Mouse (Mus musculus) myocyte (in vitro differentiated cells): Measurements from ENCODE around the gene Tspyl4. TPM values are rescaled to one million over a fixed set of nuclear protein-coding genes. Genes with fewer than 3 reads are reported as not detected.

Experiments
- H3K27me3 ChIP-seq: one replicate; pipeline ENCODE4 v1.6.1; 2011; ENCODE audit not compliant: control insufficient read depth, insufficient read depth, insufficient read length
- H3K36me3 ChIP-seq: one replicate; pipeline ENCODE4 v1.6.1; 2011; ENCODE audit not compliant: control insufficient read depth, insufficient read depth
- H3K4me2 ChIP-seq: one replicate; pipeline ENCODE4 v1.6.1; 2011; ENCODE audit warnings: low read depth, control low read depth
- H3K4me3 ChIP-seq: one replicate; pipeline ENCODE4 v1.5.1; 2011; ENCODE audit warnings: mild to moderate bottlenecking, control low read depth, moderate library complexity
- H3K79me2 ChIP-seq: one replicate; pipeline ENCODE4 v1.6.1; 2011; ENCODE audit not compliant: control insufficient read depth, insufficient read depth
- H3ac ChIP-seq: one replicate; pipeline ENCODE4 v1.6.1; 2011; ENCODE audit not compliant: control insufficient read depth, insufficient read length
- CEBPB ChIP-seq: IDR thresholded peaks from 2 replicates; pipeline ENCODE4 v1.6.1; 2011; ENCODE audit warnings: mild to moderate bottlenecking, moderate library complexity; ENCODE audit not compliant: poor library complexity, insufficient read depth, severe bottlenecking
- E2F4 ChIP-seq: IDR thresholded peaks from one replicate; pipeline ENCODE4 v1.6.1; 2011; ENCODE audit warnings: mild to moderate bottlenecking, control low read depth, moderate library complexity; ENCODE audit not compliant: insufficient read depth
- MAX ChIP-seq: IDR thresholded peaks from one replicate; pipeline ENCODE4 v1.6.1; 2011; ENCODE audit warnings: low read depth, mild to moderate bottlenecking, control low read depth
- MYOD1 ChIP-seq, 3 experiments: IDR thresholded peaks; one replicate each; pipeline ENCODE4 v1.6.1; 2011; ENCODE audit warnings: control low read depth in 2 of 3, low read depth in 2 of 3, mild to moderate bottlenecking in 2 of 3, moderate library complexity in 1 of 3; ENCODE audit not compliant: insufficient read length in 2 of 3, control insufficient read depth in 1 of 3
- MYOG ChIP-seq, 3 experiments: IDR thresholded peaks; one replicate each; pipeline ENCODE4 v1.6.1; 2011; ENCODE audit warnings: control low read depth in 2 of 3, low read depth in 2 of 3, mild to moderate bottlenecking in 2 of 3; ENCODE audit not compliant: insufficient read length in 2 of 3, control insufficient read depth in 1 of 3, insufficient read depth in 1 of 3
- POLR2A ChIP-seq: IDR thresholded peaks from one replicate; pipeline ENCODE4 v1.6.1; 2011; ENCODE audit warnings: low read depth, mild to moderate bottlenecking, control low read depth, moderate library complexity; ENCODE audit not compliant: insufficient read length
- POLR2AphosphoS2 ChIP-seq: IDR thresholded peaks from one replicate; pipeline ENCODE4 v1.6.1; 2011; ENCODE audit warnings: low read depth, control low read depth; ENCODE audit not compliant: insufficient read length
- REST ChIP-seq: IDR thresholded peaks from one replicate; pipeline ENCODE4 v1.6.1; 2011; ENCODE audit warnings: mild to moderate bottlenecking, control low read depth, moderate library complexity; ENCODE audit not compliant: insufficient read depth, insufficient read length
- SRF ChIP-seq: IDR thresholded peaks from one replicate; pipeline ENCODE4 v1.6.1; 2011; ENCODE audit warnings: low read depth; ENCODE audit not compliant: control insufficient read depth, insufficient read length
- TCF12 ChIP-seq: IDR thresholded peaks from one replicate; pipeline ENCODE4 v1.6.1; 2011; ENCODE audit warnings: mild to moderate bottlenecking, control low read depth; ENCODE audit not compliant: poor library complexity, insufficient read depth, severe bottlenecking
- TCF3 ChIP-seq: IDR thresholded peaks from one replicate; pipeline ENCODE4 v1.6.1; 2011; ENCODE audit warnings: low read depth, control low read depth; ENCODE audit not compliant: insufficient read length
- USF1 ChIP-seq: IDR thresholded peaks from one replicate; pipeline ENCODE4 v1.6.1; 2011; ENCODE audit warnings: low read depth, mild to moderate bottlenecking, control low read depth, moderate library complexity
- polyA plus RNA-seq: library from polyadenylated mRNA; unstranded; fragments of >200 nt; fragmentation: generic; extraction: Trizol; gene quantifications from one replicate; pipeline ENCODE4 v1.2.1, GENCODE M21; 2012; ENCODE audit warnings: missing spikeins

Gene Tspyl4
- polyA plus RNA-seq, 1 experiment: 6.0 TPM

GRCm38 (mm10) chr10:34309915-34310685, 12.9 kb downstream of the Tspyl4 start:
- Histone ChIP-seq H3K79me2 (no peaks in the 10 kb centered on the region), H3K27me3 (no peaks in the 10 kb centered on the region), H3K4me2 (no peak overlapping the region), H3K4me3 (no peak overlapping the region), H3K36me3 (peaks cover 13% of the 10 kb centered on the region), H3ac (no peak overlapping the region)
- TF ChIP-seq SRF (no peak), TCF3 (no peak), REST (no peak), TCF12 (no peak), USF1 (no peak)

GRCm38 (mm10) chr10:34312536-34312935, 15.3 kb downstream of the Tspyl4 start:
- Histone ChIP-seq H3K4me2 (no peak overlapping the region), H3K4me3 (no peak overlapping the region), H3K36me3 (peaks cover 13% of the 10 kb centered on the region), H3K27me3 (no peaks in the 10 kb centered on the region), H3K79me2 (no peaks in the 10 kb centered on the region), H3ac (no peak overlapping the region)
- TF ChIP-seq CEBPB (no peak), POLR2AphosphoS2 (no peak), TCF12 (no peak), USF1 (no peak), MYOG (IDR thresholded peaks at IDR 0.05; ENCODE audit: control insufficient read depth in 1 of 3, insufficient read depth in 1 of 3, insufficient read length in 2 of 3, low read depth in 2 of 3) (no peak), E2F4 (no peak), SRF (no peak), POLR2A (no peak), MAX (no peak), MYOD1 (IDR thresholded peaks at IDR 0.05; ENCODE audit: control insufficient read depth in 1 of 3, insufficient read length in 2 of 3, low read depth in 2 of 3) (no peak), REST (no peak), TCF3 (no peak)

DNA sequence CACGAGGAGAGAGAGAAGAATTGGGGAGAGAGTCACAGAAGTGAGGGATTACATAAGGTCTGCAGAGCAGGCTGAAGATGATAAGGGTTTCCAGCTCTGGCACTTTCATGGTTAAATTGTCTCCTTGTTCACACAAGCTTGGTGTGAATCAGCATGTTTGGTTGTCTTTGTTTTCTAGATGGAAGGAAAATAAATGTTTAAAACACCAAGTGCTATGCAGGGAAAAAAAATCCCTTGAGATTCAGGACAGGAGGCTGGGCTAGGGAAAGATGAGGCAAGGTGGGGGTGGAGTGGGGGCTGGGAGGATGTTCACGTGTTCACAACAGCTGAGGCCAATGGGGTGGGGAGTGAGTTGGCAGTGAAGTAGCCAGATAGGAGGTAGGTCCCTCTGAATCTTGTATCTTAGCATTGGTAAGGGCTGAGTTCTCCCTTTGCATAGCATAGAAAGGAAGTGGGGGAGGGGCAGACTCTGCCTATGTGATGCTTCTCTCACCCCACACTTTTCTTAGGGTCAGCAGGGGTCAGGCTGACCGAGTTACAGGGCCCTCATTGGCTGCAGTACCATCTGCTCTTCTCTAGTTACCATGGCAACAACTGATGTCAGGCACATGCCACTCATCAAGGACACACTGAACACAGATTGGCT, 19.5 kb downstream of the Tspyl4 start:
- no peak overlapping the region for H3K4me2 ChIP-seq
- H3K4me3 ChIP-seq: no peak overlapping the region
- peaks cover 10% of the 10 kb centered on the region for H3K36me3 ChIP-seq
- TF ChIP-seq TCF3 (no peak), POLR2AphosphoS2 (no peak), CEBPB (no peak), USF1 (no peak), TCF12 (no peak), MYOD1 (IDR thresholded peaks at IDR 0.05; ENCODE audit: control insufficient read depth in 1 of 3, insufficient read length in 2 of 3, low read depth in 2 of 3) (no peak), MYOG (IDR thresholded peaks at IDR 0.05; ENCODE audit: control insufficient read depth in 1 of 3, insufficient read depth in 1 of 3, insufficient read length in 2 of 3, low read depth in 2 of 3) (no peak), REST (no peak), SRF (no peak)
- no peaks in the 10 kb centered on the region for H3K79me2 ChIP-seq
- H3ac ChIP-seq: no peak overlapping the region
- no peaks in the 10 kb centered on the region for H3K27me3 ChIP-seq

- Histone ChIP-seq H3K4me3 (no peak overlapping the region), H3K27me3 (no peaks in the 10 kb centered on the region), H3K36me3 (peaks cover 7% of the 10 kb centered on the region), H3ac (no peak overlapping the region), H3K79me2 (no peaks in the 10 kb centered on the region), H3K4me2 (no peak overlapping the region)
- no peak for TF ChIP-seq CEBPB
- no peak for TF ChIP-seq REST
- TF ChIP-seq MYOG (IDR thresholded peaks at IDR 0.05; ENCODE audit: control insufficient read depth in 1 of 3, insufficient read depth in 1 of 3, insufficient read length in 2 of 3, low read depth in 2 of 3): no peak
- no peak for TF ChIP-seq MAX
- TF ChIP-seq MYOD1 (IDR thresholded peaks at IDR 0.05; ENCODE audit: control insufficient read depth in 1 of 3, insufficient read length in 2 of 3, low read depth in 2 of 3): no peak
Observed at GRCm38 (mm10) chr10:34317217-34317606, 20.0 kb downstream of the Tspyl4 start.

DNA sequence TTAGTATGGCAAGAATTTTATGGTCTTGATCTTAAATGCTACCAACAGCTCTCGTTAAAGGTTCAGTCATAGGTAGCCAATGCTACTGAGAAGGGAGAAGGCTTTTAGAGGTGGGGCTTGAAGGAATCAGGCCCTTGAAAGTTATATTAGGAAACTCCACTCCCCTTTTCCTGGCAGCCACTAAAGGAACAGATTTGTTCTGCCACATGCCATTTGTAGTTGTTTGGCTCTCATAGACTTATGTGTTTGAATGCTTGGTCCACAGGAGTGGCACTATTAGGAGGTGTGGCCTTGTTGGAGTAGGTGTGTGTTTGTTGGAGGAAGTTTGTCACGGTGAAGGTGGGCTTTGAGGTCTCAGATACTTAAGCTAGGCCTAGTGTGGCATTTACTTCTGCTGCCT, 23.6 kb downstream of the Tspyl4 start:
- no peaks in the 10 kb centered on the region for H3K36me3 ChIP-seq
- H3K4me2 ChIP-seq: no peak overlapping the region
- no peak overlapping the region for H3ac ChIP-seq
- no peaks in the 10 kb centered on the region for H3K79me2 ChIP-seq
- TF ChIP-seq POLR2AphosphoS2 (no peak), POLR2A (no peak), MYOG (IDR thresholded peaks at IDR 0.05; ENCODE audit: control insufficient read depth in 1 of 3, insufficient read depth in 1 of 3, insufficient read length in 2 of 3, low read depth in 2 of 3) (no peak), CEBPB (no peak), REST (no peak), USF1 (no peak), TCF12 (no peak), E2F4 (no peak), MAX (no peak)
- H3K27me3 ChIP-seq: no peaks in the 10 kb centered on the region
- H3K4me3 ChIP-seq: no peak overlapping the region
